Mouse (Mus musculus) lung, adult 2 months (tissue): ENCODE data around the gene Aim2.

Source experiments
- CTCF ChIP-seq: fragments of 200-500 bp; IDR thresholded peaks from 2 replicates; pipeline ENCODE4 v1.5.1; 2011; ENCODE audit warnings: mild to moderate bottlenecking, low read length, control low read depth; ENCODE audit not compliant: insufficient read depth
- POLR2A ChIP-seq: fragments of 200-500 bp; IDR thresholded peaks from 2 replicates; pipeline ENCODE4 v1.6.1; 2011; ENCODE audit warnings: low read depth, mild to moderate bottlenecking, control low read depth, low read length, borderline replicate concordance; ENCODE audit errors: extremely low read depth

DNA sequence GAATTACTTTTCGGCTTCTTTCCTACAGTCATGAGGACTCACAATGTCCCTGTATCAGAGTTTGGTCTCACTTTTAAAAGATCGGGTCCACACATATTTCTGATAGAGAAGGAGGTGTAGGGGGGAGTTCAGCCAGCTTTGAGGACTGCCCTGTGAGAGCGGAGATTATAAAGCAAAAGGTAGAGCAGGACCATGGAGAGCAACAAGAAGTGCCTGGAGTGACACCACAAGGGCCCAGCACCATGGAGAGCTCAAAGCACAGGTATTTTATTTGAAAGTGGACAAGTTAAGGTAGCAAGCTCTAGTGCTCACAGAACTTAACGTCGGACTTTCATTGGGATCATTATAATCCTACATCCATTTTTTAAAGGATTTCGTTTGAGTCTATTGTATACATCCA, 11.0 kb downstream of the Aim2 start:
- TF ChIP-seq POLR2A, result no peak
- TF ChIP-seq CTCF, result no peak
